Mouse (Mus musculus): ENCODE data around the gene Traf3ip3.

GRCm38 (mm10) chr1:193208178-193208577 is 6.7 kb upstream of the Traf3ip3 start:
- no peak for TF ChIP-seq POLR2AphosphoS2 (IDR thresholded peaks at IDR 0.05; ENCODE audit: insufficient read length, low read depth)
- no peak for TF ChIP-seq POLR2A (IDR thresholded peaks at IDR 0.05; ENCODE audit: insufficient read length, low read depth)
- no peak for TF ChIP-seq SRF (IDR thresholded peaks at IDR 0.05; ENCODE audit: control insufficient read depth, insufficient read length, low read depth)
- TF ChIP-seq MYOG (IDR thresholded peaks at IDR 0.05; ENCODE audit: control insufficient read depth in 1 of 3, insufficient read depth in 1 of 3, insufficient read length in 2 of 3, low read depth in 2 of 3), result no peak
- TF ChIP-seq MAX (IDR thresholded peaks at IDR 0.05; ENCODE audit: low read depth), result no peak
- no peak for TF ChIP-seq USF1 (IDR thresholded peaks at IDR 0.05; ENCODE audit: low read depth)
- no peak for TF ChIP-seq TCF3 (IDR thresholded peaks at IDR 0.05; ENCODE audit: insufficient read length, low read depth)
- TF ChIP-seq TCF12 (IDR thresholded peaks at IDR 0.05; ENCODE audit: insufficient read depth, poor library complexity, severe bottlenecking), result no peak
- TF ChIP-seq E2F4 (IDR thresholded peaks at IDR 0.05; ENCODE audit: insufficient read depth), result no peak
- no peak for TF ChIP-seq REST (IDR thresholded peaks at IDR 0.05; ENCODE audit: insufficient read depth, insufficient read length)
- TF ChIP-seq CEBPB (IDR thresholded peaks at IDR 0.05; ENCODE audit: insufficient read depth, poor library complexity, severe bottlenecking), result no peak

All from myocyte (in vitro differentiated cells).